Mouse (Mus musculus) heart, embryonic 11.5 days (tissue): ENCODE measurements around the gene Sh3bp2. TPM values are rescaled to one million over a fixed set of nuclear protein-coding genes. Genes with fewer than 3 reads are reported as not detected.

Source experiments
- ATAC-seq: fragments of 200-750 bp; cut with Nextera tagmentation; replicated peaks from 2 replicates; pipeline ENCODE4 v1.8.0; 2017; ENCODE audit warnings: moderate library complexity; ENCODE audit not compliant: insufficient number of reproducible peaks, low FRiP score, low TSS enrichment
- H3K27ac ChIP-seq: fragments of 300-500 bp; sonication (generic); 2 replicates; pipeline ENCODE4 v1.5.1; 2014; ENCODE audit warnings: mild to moderate bottlenecking, low read depth, low read length
- H3K27me3 ChIP-seq: fragments of 300-500 bp; sonication (generic); 2 replicates; pipeline ENCODE4 v1.6.1; 2014; ENCODE audit warnings: mild to moderate bottlenecking, low read length, mixed read lengths; ENCODE audit not compliant: control insufficient read depth, insufficient read depth
- H3K36me3 ChIP-seq: fragments of 300-500 bp; sonication (generic); 2 replicates; pipeline ENCODE4 v1.6.1; 2014; ENCODE audit warnings: mild to moderate bottlenecking, low read length, moderate library complexity, mixed read lengths; ENCODE audit not compliant: control insufficient read depth, insufficient read depth
- H3K4me1 ChIP-seq: fragments of 300-500 bp; sonication (generic); 2 replicates; pipeline ENCODE4 v1.6.1; 2014; ENCODE audit warnings: low read length; ENCODE audit not compliant: control insufficient read depth, insufficient read depth
- H3K4me2 ChIP-seq: fragments of 300-500 bp; sonication (generic); 2 replicates; pipeline ENCODE4 v1.6.1; 2014; ENCODE audit warnings: mild to moderate bottlenecking, moderate library complexity
- H3K4me3 ChIP-seq: fragments of 300-500 bp; sonication (generic); 2 replicates; pipeline ENCODE4 v1.5.1; 2014; ENCODE audit warnings: low read depth, low read length
- H3K9ac ChIP-seq: fragments of 300-500 bp; sonication (generic); 2 replicates; pipeline ENCODE4 v1.6.1; 2014; ENCODE audit warnings: mild to moderate bottlenecking, low read depth, low read length, moderate library complexity
- H3K9me3 ChIP-seq: fragments of 300-500 bp; sonication (generic); replicated peaks from 2 replicates; pipeline ENCODE4 v1.6.1; 2016; ENCODE audit warnings: low read length; ENCODE audit not compliant: control insufficient read depth
- WGBS: fragments of 180-500 bp; shearing (Covaris S2); extraction: QIAGEN DNeasy Blood & Tissue Kit; methylation state at CpG from one replicate; pipeline ENCODE4 v1.1.7; 2014; ENCODE audit not compliant: insufficient replicate concordance; 5-methylcytosine and 5-hydroxymethylcytosine counted together
- polyA plus RNA-seq: library from polyadenylated mRNA; unstranded; fragments of >200 nt; fragmentation: Nextera tagmentation; extraction: Ambion mirVana; gene quantifications from 2 replicates; pipeline ENCODE4 v1.2.1, GENCODE M21; 2014

Sh3bp2 gene
- polyA plus RNA-seq, 1 experiment from 2014 or later, result 4.2 TPM

- Histone ChIP-seq H3K27ac (no peak overlapping the region), H3K9ac (no peak overlapping the region), H3K9me3 (no peaks in the 10 kb centered on the region), H3K27me3 (no peaks in the 10 kb centered on the region), H3K4me2 (no peak overlapping the region), H3K4me1 (no peaks in the 10 kb centered on the region; the same call in 1 of the 2 replicates), H3K4me3 (no peak overlapping the region), H3K36me3 (no peaks in the 10 kb centered on the region)
- no peak for ATAC-seq
- 48% methylated on average over 4 of the region's 4 CpGs for WGBS
Observed at GRCm38 (mm10) chr5:34543114-34543513, 17.5 kb downstream of the Sh3bp2 start.

DNA sequence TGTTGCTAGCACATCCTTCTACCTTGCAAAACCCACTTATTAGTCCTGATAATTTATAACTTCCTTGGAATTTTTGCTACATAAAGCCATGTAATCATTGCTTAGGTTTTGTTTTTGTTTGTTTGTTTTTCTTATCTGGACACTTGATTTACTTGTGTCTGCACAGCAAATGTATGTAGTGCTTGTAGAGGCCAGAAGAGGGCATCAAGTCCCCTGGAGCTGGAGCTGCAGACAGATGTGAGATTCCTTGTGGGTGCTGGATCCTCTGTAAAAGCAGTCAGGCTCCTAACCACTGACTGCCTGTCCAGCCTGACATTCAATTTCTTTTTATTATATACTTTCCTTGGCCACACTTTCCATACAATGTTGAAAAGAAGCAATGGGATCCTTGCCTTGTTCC, 21.8 kb downstream of the Sh3bp2 start:
- no peak overlapping the region for H3K27ac ChIP-seq
- no peaks in the 10 kb centered on the region for H3K9me3 ChIP-seq
- no peaks in the 10 kb centered on the region for H3K27me3 ChIP-seq
- no peak overlapping the region for H3K4me3 ChIP-seq
- ATAC-seq, result no peak
- no peaks in the 10 kb centered on the region for H3K4me1 ChIP-seq
- no peaks in the 10 kb centered on the region for H3K36me3 ChIP-seq
- H3K9ac ChIP-seq, result no peak overlapping the region
- H3K4me2 ChIP-seq, result no peak overlapping the region

DNA sequence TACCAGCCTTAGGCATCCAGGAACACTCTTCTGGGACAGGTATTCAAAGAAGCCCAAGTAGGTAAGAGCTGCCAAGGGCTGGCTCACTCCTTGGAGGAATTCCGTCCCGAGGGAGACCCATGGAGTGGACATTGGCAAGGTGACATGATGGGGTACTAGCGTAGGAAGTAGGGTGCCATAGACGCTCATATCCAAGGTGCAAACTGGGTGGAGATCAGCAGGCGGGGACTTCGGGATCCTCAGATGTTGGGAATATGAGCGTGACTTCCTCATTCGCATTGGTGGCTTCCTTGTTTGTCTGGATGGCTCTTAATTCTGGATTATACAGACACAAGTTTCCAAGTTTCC, 23.5 kb downstream of the Sh3bp2 start:
- H3K9me3 ChIP-seq, result no peaks in the 10 kb centered on the region
- peak overlapping the region; percentile 89 for H3K9ac ChIP-seq
- no peak overlapping the region for H3K27ac ChIP-seq
- 24% methylated on average over 8 of the region's 8 CpGs for WGBS
- H3K27me3 ChIP-seq, result no peaks in the 10 kb centered on the region
- H3K36me3 ChIP-seq, result 0 out of 2 replicates have a peak, but pooled peaks cover 4% of the 10 kb centered on the region
- no peaks in the 10 kb centered on the region for H3K4me1 ChIP-seq
- peak overlapping the region; percentile 94 for H3K4me2 ChIP-seq
- 0 out of 2 replicates have a peak, but pooled peaks have one; percentile 22 for ATAC-seq
- H3K4me3 ChIP-seq, result peak overlapping the region; percentile 71

GRCm38 (mm10) chr5:34549483-34550221, 24.0 kb downstream of the Sh3bp2 start:
- Histone ChIP-seq H3K27ac (no peak overlapping the region), H3K4me2 (peak overlapping the region; percentile 94), H3K4me1 (no peaks in the 10 kb centered on the region), H3K27me3 (no peaks in the 10 kb centered on the region), H3K9me3 (no peaks in the 10 kb centered on the region), H3K36me3 (0 out of 2 replicates have a peak, but pooled peaks cover 4% of the 10 kb centered on the region), H3K4me3 (peak overlapping the region; percentile 71), H3K9ac (peak overlapping the region; percentile 89)
- WGBS, result under 1% methylated on average over 49 of the region's 49 CpGs
- peak; percentile 81 for ATAC-seq

GRCm38 (mm10) chr5:34550251-34550650, 24.6 kb downstream of the Sh3bp2 start:
- Histone ChIP-seq H3K9ac (peak overlapping the region; percentile 89), H3K27ac (no peak overlapping the region), H3K27me3 (no peaks in the 10 kb centered on the region), H3K36me3 (0 out of 2 replicates have a peak, but pooled peaks cover 4% of the 10 kb centered on the region), H3K9me3 (no peaks in the 10 kb centered on the region), H3K4me2 (peak overlapping the region; percentile 94), H3K4me1 (no peaks in the 10 kb centered on the region), H3K4me3 (peak overlapping the region; percentile 71)
- 34% methylated on average over 6 of the region's 6 CpGs for WGBS
- no peak for ATAC-seq

GRCm38 (mm10) chr5:34551821-34552220, 26.2 kb downstream of the Sh3bp2 start:
- no peak overlapping the region for H3K9ac ChIP-seq
- whole genome bisulfite sequencing, result 94% methylated on average over 4 of the region's 4 CpGs
- H3K27me3 ChIP-seq, result no peaks in the 10 kb centered on the region
- H3K36me3 ChIP-seq, result 0 out of 2 replicates have a peak, but pooled peaks cover 4% of the 10 kb centered on the region
- no peaks in the 10 kb centered on the region for H3K4me1 ChIP-seq
- ATAC-seq, result no peak
- no peak overlapping the region for H3K27ac ChIP-seq
- no peak overlapping the region for H3K4me2 ChIP-seq
- H3K9me3 ChIP-seq, result no peaks in the 10 kb centered on the region
- no peak overlapping the region for H3K4me3 ChIP-seq

DNA sequence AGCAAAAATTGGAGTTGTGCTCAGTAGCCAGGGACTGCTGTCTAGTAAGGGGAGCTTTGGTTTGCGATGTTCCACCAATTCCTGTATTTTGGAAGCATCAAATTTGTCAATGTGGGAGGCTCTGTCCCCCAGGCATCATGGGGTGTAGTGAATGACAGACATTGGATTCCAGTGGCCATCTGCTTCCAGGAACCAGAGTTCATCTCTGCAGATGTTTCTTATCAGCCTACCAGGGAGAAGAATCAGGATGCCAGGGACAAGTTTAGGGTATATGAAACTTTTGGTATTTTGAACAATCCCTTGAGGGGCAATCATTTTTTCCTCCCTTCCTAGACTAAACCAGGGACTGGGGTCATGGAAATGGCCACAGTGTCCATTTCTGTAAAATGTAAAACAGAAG, 38.2 kb downstream of the Sh3bp2 start:
- Histone ChIP-seq H3K9me3 (no peaks in the 10 kb centered on the region), H3K4me2 (no peak overlapping the region), H3K36me3 (peaks cover 20% of the 10 kb centered on the region; the same call in 1 of the 2 replicates), H3K27me3 (no peaks in the 10 kb centered on the region), H3K4me3 (no peak overlapping the region), H3K9ac (no peak overlapping the region), H3K27ac (no peak overlapping the region), H3K4me1 (no peaks in the 10 kb centered on the region; the same call in 1 of the 2 replicates)
- no peak for ATAC-seq
- 97% methylated on average over 1 of the region's 1 CpGs for WGBS

GRCm38 (mm10) chr5:34564291-34564690, 38.7 kb downstream of the Sh3bp2 start:
- WGBS, result 76% methylated on average over 4 of the region's 4 CpGs
- Histone ChIP-seq H3K27me3 (no peaks in the 10 kb centered on the region), H3K27ac (no peak overlapping the region), H3K9me3 (no peaks in the 10 kb centered on the region), H3K36me3 (peaks cover 16% of the 10 kb centered on the region; the same call in 1 of the 2 replicates), H3K4me2 (no peak overlapping the region), H3K9ac (no peak overlapping the region), H3K4me3 (no peak overlapping the region), H3K4me1 (no peaks in the 10 kb centered on the region; the same call in 1 of the 2 replicates)
- no peak for ATAC-seq
